Mouse (Mus musculus) neural tube, embryonic 14.5 days (tissue): ENCODE data around the gene Mrpl51. TPM values are rescaled to one million over a fixed set of nuclear protein-coding genes. Genes with fewer than 3 reads are reported as not detected.

Source experiments
- ATAC-seq: fragments of 200-750 bp; cut with Nextera tagmentation; 2 replicates; pipeline ENCODE4 v1.8.0; 2017; ENCODE audit warnings: low read depth, mild to moderate bottlenecking, moderate TSS enrichment, moderate library complexity
- H3K27ac ChIP-seq: fragments of 300-500 bp; sonication (generic); 2 replicates; pipeline ENCODE4 v1.5.1; 2014; ENCODE audit warnings: low read depth, mild to moderate bottlenecking, control low read depth, low read length, moderate library complexity, mixed read lengths
- H3K27me3 ChIP-seq: fragments of 300-500 bp; sonication (generic); 2 replicates; pipeline ENCODE4 v1.6.1; 2014; ENCODE audit warnings: low read length; ENCODE audit not compliant: control insufficient read depth, insufficient read depth
- H3K36me3 ChIP-seq: fragments of 300-500 bp; sonication (generic); 2 replicates; pipeline ENCODE4 v1.6.1; 2014; ENCODE audit warnings: low read length, mixed read lengths; ENCODE audit not compliant: control insufficient read depth, insufficient read depth
- H3K4me1 ChIP-seq: fragments of 300-500 bp; sonication (generic); 2 replicates; pipeline ENCODE4 v1.6.1; 2014; ENCODE audit warnings: low read length; ENCODE audit not compliant: control insufficient read depth, insufficient read depth
- H3K4me2 ChIP-seq: fragments of 300-500 bp; sonication (generic); 2 replicates; pipeline ENCODE4 v1.6.1; 2014; ENCODE audit warnings: mild to moderate bottlenecking, low read depth, low read length, control low read depth
- H3K4me3 ChIP-seq: fragments of 300-500 bp; sonication (generic); 2 replicates; pipeline ENCODE4 v1.5.1; 2014; ENCODE audit warnings: low read depth, low read length, control low read depth, mixed read lengths
- H3K9ac ChIP-seq: fragments of 300-500 bp; sonication (generic); replicated peaks from 2 replicates; pipeline ENCODE4 v1.6.1; 2014; ENCODE audit warnings: low read depth, mild to moderate bottlenecking, control low read depth, low read length, mixed read lengths
- H3K9me3 ChIP-seq: fragments of 300-500 bp; sonication (generic); 2 replicates; pipeline ENCODE4 v1.6.1; 2016; ENCODE audit warnings: low read length; ENCODE audit not compliant: control insufficient read depth
- WGBS: fragments of 180-500 bp; shearing (Covaris S2); extraction: QIAGEN DNeasy Blood & Tissue Kit; methylation state at CpG from one replicate; pipeline ENCODE4 v1.1.7; 2014; 5-methylcytosine and 5-hydroxymethylcytosine counted together
- polyA plus RNA-seq: library from polyadenylated mRNA; unstranded; fragments of >200 nt; fragmentation: Nextera tagmentation; extraction: Ambion mirVana; gene quantifications from 2 replicates; pipeline ENCODE4 v1.2.1, GENCODE M21; 2014

The Mrpl51 gene
- polyA plus RNA-seq, 1 experiment from 2014 or later: 138 TPM

GRCm38 (mm10) chr6:125232516-125232915, 40.9 kb downstream of the Mrpl51 start:
- H3K4me1 ChIP-seq: peaks cover 12% of the 10 kb centered on the region
- 81% methylated on average over 6 of the region's 6 CpGs for WGBS
- H3K36me3 ChIP-seq: no peaks in the 10 kb centered on the region
- H3K9me3 ChIP-seq: no peaks in the 10 kb centered on the region
- H3K27me3 ChIP-seq: no peaks in the 10 kb centered on the region
- no peak overlapping the region for H3K4me2 ChIP-seq
- no peak overlapping the region for H3K9ac ChIP-seq
- no peak for ATAC-seq
- no peak overlapping the region for H3K27ac ChIP-seq
- H3K4me3 ChIP-seq: no peak overlapping the region

GRCm38 (mm10) chr6:125233816-125234519, 42.4 kb downstream of the Mrpl51 start:
- Histone ChIP-seq H3K4me1 (peaks cover 12% of the 10 kb centered on the region), H3K4me2 (no peak overlapping the region), H3K9ac (no peak overlapping the region), H3K36me3 (no peaks in the 10 kb centered on the region), H3K27ac (no peak overlapping the region), H3K4me3 (no peak overlapping the region), H3K9me3 (no peaks in the 10 kb centered on the region), H3K27me3 (no peaks in the 10 kb centered on the region)
- no peak for ATAC-seq
- WGBS: 78% methylated on average over 7 of the region's 7 CpGs

GRCm38 (mm10) chr6:125234520-125234828, 42.9 kb downstream of the Mrpl51 start:
- peaks cover 12% of the 10 kb centered on the region for H3K4me1 ChIP-seq
- H3K4me3 ChIP-seq: no peak overlapping the region
- no peaks in the 10 kb centered on the region for H3K9me3 ChIP-seq
- H3K4me2 ChIP-seq: no peak overlapping the region
- H3K27ac ChIP-seq: no peak overlapping the region
- WGBS: 78% methylated on average over 5 of the region's 5 CpGs
- no peaks in the 10 kb centered on the region for H3K36me3 ChIP-seq
- H3K9ac ChIP-seq: no peak overlapping the region
- no peaks in the 10 kb centered on the region for H3K27me3 ChIP-seq
- no peak for ATAC-seq

GRCm38 (mm10) chr6:125236341-125236740, 44.7 kb downstream of the Mrpl51 start:
- H3K9ac ChIP-seq: no peak overlapping the region
- no peak for ATAC-seq
- peaks cover 5% of the 10 kb centered on the region for H3K4me1 ChIP-seq
- H3K27ac ChIP-seq: no peak overlapping the region
- 56% methylated on average over 6 of the region's 6 CpGs for WGBS
- no peaks in the 10 kb centered on the region for H3K27me3 ChIP-seq
- no peak overlapping the region for H3K4me3 ChIP-seq
- no peaks in the 10 kb centered on the region for H3K9me3 ChIP-seq
- no peak overlapping the region for H3K4me2 ChIP-seq
- H3K36me3 ChIP-seq: no peaks in the 10 kb centered on the region

- WGBS: 30% methylated on average over 6 of the region's 6 CpGs
- Histone ChIP-seq H3K4me1 (peaks cover under 1% of the 10 kb centered on the region), H3K9ac (no peak within 1 kb of the TSS), H3K4me3 (no peak within 1 kb of the TSS), H3K36me3 (no peaks in the 10 kb centered on the region), H3K27ac (no peak within 1 kb of the TSS), H3K27me3 (no peaks in the 10 kb centered on the region), H3K4me2 (no peak within 1 kb of the TSS), H3K9me3 (no peaks in the 10 kb centered on the region)
- ATAC-seq: no peak
Measured at GRCm38 (mm10) chr6:125236782-125237181, 45.2 kb downstream of the Mrpl51 start, which contains the start of gene Cd27. Gene Cd27 (minus strand): TSS chr6:125237010.

GRCm38 (mm10) chr6:125237421-125237820, 45.8 kb downstream of the Mrpl51 start:
- H3K4me2 ChIP-seq: no peak overlapping the region
- no peak overlapping the region for H3K9ac ChIP-seq
- no peak overlapping the region for H3K4me3 ChIP-seq
- WGBS: 83% methylated on average over 4 of the region's 4 CpGs
- no peaks in the 10 kb centered on the region for H3K36me3 ChIP-seq
- H3K27me3 ChIP-seq: no peaks in the 10 kb centered on the region
- H3K9me3 ChIP-seq: no peaks in the 10 kb centered on the region
- H3K4me1 ChIP-seq: no peaks in the 10 kb centered on the region
- H3K27ac ChIP-seq: no peak overlapping the region
- no peak for ATAC-seq

GRCm38 (mm10) chr6:125238396-125238795, 46.8 kb downstream of the Mrpl51 start:
- WGBS: 73% methylated on average over 6 of the region's 6 CpGs
- no peak for ATAC-seq

GRCm38 (mm10) chr6:125239547-125239946, 47.9 kb downstream of the Mrpl51 start:
- H3K4me2 ChIP-seq: no peak overlapping the region
- H3K27ac ChIP-seq: no peak overlapping the region
- H3K4me1 ChIP-seq: no peaks in the 10 kb centered on the region
- WGBS: 97% methylated on average over 5 of the region's 5 CpGs
- no peak overlapping the region for H3K4me3 ChIP-seq
- H3K36me3 ChIP-seq: no peaks in the 10 kb centered on the region
- no peak for ATAC-seq
- no peaks in the 10 kb centered on the region for H3K27me3 ChIP-seq
- no peak overlapping the region for H3K9ac ChIP-seq
- H3K9me3 ChIP-seq: no peaks in the 10 kb centered on the region

More at GRCm38 (mm10) chr6:125238396-125238795, 46.8 kb downstream of the Mrpl51 start:
- Histone ChIP-seq H3K4me1 (no peaks in the 10 kb centered on the region), H3K36me3 (no peaks in the 10 kb centered on the region), H3K4me3 (no peak overlapping the region), H3K27ac (no peak overlapping the region), H3K27me3 (no peaks in the 10 kb centered on the region), H3K9ac (no peak overlapping the region), H3K9me3 (no peaks in the 10 kb centered on the region), H3K4me2 (no peak overlapping the region)

GRCm38 (mm10) chr6:125240617-125241016, 49.0 kb downstream of the Mrpl51 start:
- WGBS: 71% methylated on average over 5 of the region's 5 CpGs
- H3K9ac ChIP-seq: no peak overlapping the region

More at GRCm38 (mm10) chr6:125240617-125241016, 49.0 kb downstream of the Mrpl51 start:
- no peak for ATAC-seq
- no peaks in the 10 kb centered on the region for H3K36me3 ChIP-seq
- H3K27me3 ChIP-seq: no peaks in the 10 kb centered on the region
- H3K4me3 ChIP-seq: no peak overlapping the region
- no peak overlapping the region for H3K4me2 ChIP-seq
- H3K4me1 ChIP-seq: no peaks in the 10 kb centered on the region
- no peak overlapping the region for H3K27ac ChIP-seq
- H3K9me3 ChIP-seq: no peaks in the 10 kb centered on the region
